Mouse (Mus musculus): Measurements from ENCODE around the gene Gna14.

DNA sequence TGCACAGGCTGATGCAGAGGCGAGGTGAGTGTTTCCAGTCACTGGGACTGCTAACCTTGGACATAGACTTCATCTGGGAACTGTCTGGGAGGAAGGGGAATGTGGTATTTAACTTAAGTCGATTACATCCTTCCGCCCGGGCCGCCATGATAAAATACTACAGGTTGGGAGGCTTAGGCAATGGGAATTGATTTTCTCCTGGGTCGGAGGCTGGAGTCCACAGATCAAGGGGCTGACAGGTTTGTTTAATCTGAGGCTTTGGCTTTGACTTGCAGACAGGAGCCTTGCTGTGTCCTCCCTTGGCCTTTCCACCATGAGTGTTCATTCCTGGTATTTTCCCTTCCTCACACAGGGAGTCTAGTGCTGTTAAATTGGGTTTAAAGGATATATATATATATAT lies 5.8 kb downstream of the Gna14 start:
- TF ChIP-seq POLR2A (IDR thresholded peaks at IDR 0.05; ENCODE audit: control insufficient read depth, extremely low read depth, insufficient read depth, low read length, poor library complexity) (no peak), CTCF (IDR thresholded peaks at IDR 0.05; ENCODE audit: borderline replicate concordance, control insufficient read depth, extremely low read depth, insufficient read depth, low read length, poor library complexity) (no peak)
